11 mouse cellular contexts compared by ENCODE assay signal in genomic region chr17:30570173-30570572, GRCm38 (mm10). TPM values are rescaled to one million over a fixed set of nuclear protein-coding genes. Genes with fewer than 3 reads are reported as not detected.
DNase-seq lines count a peak whose midpoint lies in the region; ATAC-seq and TF ChIP-seq lines count a peak whose summit lies in the region.
"Had no signal": no experiment of that assay in that cellular context is flagged by ENCODE, and none has a peak within 500 bp of the region (broad histone marks: within the 10 kb centered on the region; RNA-seq: fewer than 3 reads in every experiment).

No protein-coding gene starts in this region.

- 31% methylated on average over 8 of the region's 8 CpGs for WGBS in kidney, postnatal 0 days
- 31% methylated on average over 8 of the region's 8 CpGs for WGBS in lung, embryonic 16.5 days

- peak overlapping the region; percentile 13; the same call in 1 of the 2 replicates for H3K4me2 ChIP-seq in kidney, postnatal 0 days (ENCODE audit: low read length)
- no peak overlapping the region for H3K4me2 ChIP-seq in lung, embryonic 16.5 days (ENCODE audit: low read depth, low read length)

- no peak for TF ChIP-seq CTCF in Patski (IDR thresholded peaks at IDR 0.05)
- TF ChIP-seq CTCF in kidney, postnatal 0 days (IDR thresholded peaks at IDR 0.05; ENCODE audit: low read depth), result no peak

- in situ Hi-C loops in Patski (cut with MboI; ENCODE audit: low pct_unique_long_range_greater_than_20kb), result no loop called here

- POLR2A ChIA-PET in Patski (lab: Charles Lee), result no interaction called here

- CTCF ChIA-PET in Patski (lab: Charles Lee), result interaction anchor here (1.0 to 4.2 kb wide), 3 partner anchors 11 to 51 kb away, joined by 3 to 21 read pairs (median 3); no protein-coding TSS in a partner anchor

- no peaks in the 10 kb centered on the region for H3K36me3 ChIP-seq in kidney, postnatal 0 days (ENCODE audit: insufficient read depth, low read length)
- no peaks in the 10 kb centered on the region for H3K36me3 ChIP-seq in lung, embryonic 16.5 days (ENCODE audit: control insufficient read depth, insufficient read depth, low read length)
- H3K36me3 ChIP-seq: heart, embryonic 10.5 days had no signal

- no peak overlapping the region for H3K9ac ChIP-seq in kidney, postnatal 0 days (ENCODE audit: low read depth, low read length)
- H3K9ac ChIP-seq in lung, embryonic 16.5 days (ENCODE audit: low read length), result no peak overlapping the region

- no peaks in the 10 kb centered on the region for H3K9me3 ChIP-seq in kidney, postnatal 0 days (replicated peaks; ENCODE audit: low read length)
- H3K9me3 ChIP-seq in lung, embryonic 16.5 days (ENCODE audit: control insufficient read depth, low read length), result no peaks in the 10 kb centered on the region
- H3K9me3 ChIP-seq: heart, embryonic 10.5 days had no signal

- no peaks in the 10 kb centered on the region for H3K27me3 ChIP-seq in Patski
- H3K27me3 ChIP-seq in kidney, postnatal 0 days (ENCODE audit: insufficient read depth, low read length), result no peaks in the 10 kb centered on the region
- no peaks in the 10 kb centered on the region for H3K27me3 ChIP-seq in lung, embryonic 16.5 days (ENCODE audit: control insufficient read depth, insufficient read depth, low read depth, low read length)

- no peak for DNase-seq in Patski (ENCODE audit: low read depth, low spot score)
- peak; percentile 67 for DNase-seq in adrenal gland, postnatal 25 days
- peak; percentile 52 for DNase-seq in kidney, postnatal 0 days (ENCODE audit: low spot score)
- no peak for DNase-seq in right cerebral cortex, postnatal 14 days
- no peak for DNase-seq in cerebellum, adult 8-10 months
- no peak for DNase-seq in frontal cortex, postnatal 10 days (ENCODE audit: low spot score in 2 of 2)
- no peak for DNase-seq in cerebellum, adult 18-20 months
- DNase-seq: midbrain, embryonic 14.5 days had no signal

- no peak overlapping the region for H3K4me3 ChIP-seq in kidney, postnatal 0 days (replicated peaks; ENCODE audit: low read depth, low read length)
- no peak overlapping the region for H3K4me3 ChIP-seq in lung, embryonic 16.5 days (ENCODE audit: low read length)
- H3K4me3 ChIP-seq: heart, embryonic 10.5 days had no signal

- H3K4me1 ChIP-seq in kidney, postnatal 0 days (replicated peaks; ENCODE audit: insufficient read depth, low read length), result peaks cover 23% of the 10 kb centered on the region
- peaks cover 22% of the 10 kb centered on the region for H3K4me1 ChIP-seq in lung, embryonic 16.5 days (replicated peaks; ENCODE audit: control insufficient read depth, insufficient read depth, low read length)

- no peak overlapping the region for H3K27ac ChIP-seq in kidney, postnatal 0 days
- H3K27ac ChIP-seq in lung, embryonic 16.5 days (ENCODE audit: low read length), result no peak overlapping the region
- H3K27ac ChIP-seq: heart, embryonic 10.5 days had no signal

- peak; percentile 52 for ATAC-seq in Patski
- ATAC-seq in kidney, postnatal 0 days (replicated peaks; ENCODE audit: low FRiP score, low read depth), result no peak
- peak; percentile 61 for ATAC-seq in lung, embryonic 16.5 days (ENCODE audit: low read depth)
- ATAC-seq: forebrain, embryonic 16.5 days had no signal

RNA-seq across cellular contexts. Expression of gene Btbd9, which starts 6.1 kb away (rescaled TPM):
- 27.6 TPM for polyA plus RNA-seq in Patski (2021)
- total RNA-seq in adrenal gland, postnatal 25 days (2021), result 40.1 and 41.3 TPM in 2 replicates
- 41.1 and 51.4 TPM in 2 replicates for polyA plus RNA-seq in kidney, postnatal 0 days (2015; fragmentation: Nextera tagmentation; extraction: Ambion mirVana)
- polyA plus RNA-seq in lung, embryonic 16.5 days (2015; fragmentation: Nextera tagmentation; extraction: Ambion mirVana), result 55.8 and 57.1 TPM in 2 replicates

RNA-seq across cellular contexts. Expression of gene Dnah8, which starts 54.0 kb away (rescaled TPM):
- not detected for polyA plus RNA-seq in Patski (2021)
- 0.33 and 0.64 TPM in 2 replicates for total RNA-seq in adrenal gland, postnatal 25 days (2021)
- polyA plus RNA-seq in kidney, postnatal 0 days (2015; fragmentation: Nextera tagmentation; extraction: Ambion mirVana), result 0.43 TPM in 2 replicates
- polyA plus RNA-seq in lung, embryonic 16.5 days (2015; fragmentation: Nextera tagmentation; extraction: Ambion mirVana), result 8.8 and 9.2 TPM in 2 replicates

RNA-seq across cellular contexts. Expression of gene Glo1, which starts 56.5 kb away (rescaled TPM):
- 208 TPM for polyA plus RNA-seq in Patski (2021)
- total RNA-seq in adrenal gland, postnatal 25 days (2021), result 102 and 142 TPM in 2 replicates
- polyA plus RNA-seq in kidney, postnatal 0 days (2015; fragmentation: Nextera tagmentation; extraction: Ambion mirVana), result 247 and 249 TPM in 2 replicates
- 215 and 221 TPM in 2 replicates for polyA plus RNA-seq in lung, embryonic 16.5 days (2015; fragmentation: Nextera tagmentation; extraction: Ambion mirVana)

Comparison
In these comparisons a context has a peak if more than half of its experiments do, and no peak if none do; other contexts are left out.
1. DNase-seq: peak in adrenal gland, postnatal 25 days (single experiment) and kidney, postnatal 0 days (single experiment); none in Patski (single experiment), right cerebral cortex, postnatal 14 days (single experiment), cerebellum, adult 8-10 months (single experiment), frontal cortex, postnatal 10 days (0 of 2) and cerebellum, adult 18-20 months (0 of 2).